Mouse (Mus musculus) brain, embryonic 14.5 days (tissue): ENCODE data around the gene Ccdc28b. TPM values are rescaled to one million over a fixed set of nuclear protein-coding genes. Genes with fewer than 3 reads are reported as not detected.

Experiments
- DNase-seq: peaks from one replicate; pipeline ENCODE4 v3.0.0-alpha.2; 2011; ENCODE audit warnings: low read depth
- CTCF ChIP-seq: fragments of 200-500 bp; IDR thresholded peaks from 2 replicates; pipeline ENCODE4 v1.5.1; 2012; ENCODE audit warnings: inconsistent platforms, mild to moderate bottlenecking, moderate library complexity, borderline replicate concordance; ENCODE audit not compliant: insufficient read depth, insufficient read length; ENCODE audit errors: extremely low read depth
- POLR2A ChIP-seq: fragments of 200-500 bp; IDR thresholded peaks from 2 replicates; pipeline ENCODE4 v1.6.1; 2012; ENCODE audit warnings: mild to moderate bottlenecking, inconsistent platforms, borderline replicate concordance; ENCODE audit not compliant: poor library complexity, insufficient read depth, insufficient read length, severe bottlenecking; ENCODE audit errors: extremely low read depth
- polyA plus RNA-seq: library from polyadenylated mRNA; depleted of rRNA; stranded (reverse); fragments of >200 nt; gene quantifications from 2 replicates; pipeline ENCODE4 v1.2.3, GENCODE M21; 2012; rRNA removed

The Ccdc28b gene
- 108 and 116 TPM in 2 replicates for polyA plus RNA-seq

- no peak for TF ChIP-seq CTCF
- TF ChIP-seq POLR2A = no peak
- DNase-seq = peak; percentile 88
These were observed at the start of gene Ccdc28b for GRCm38 (mm10) chr4:129623681-129624091. TSS of gene Ccdc28b (minus strand) at chr4:129623947.

- no peak for DNase-seq
- TF ChIP-seq CTCF = no peak
- 0 out of 2 replicates have a peak, but pooled peaks have one; percentile 3 for TF ChIP-seq POLR2A
These were observed 49.2 kb upstream of the Ccdc28b start for GRCm38 (mm10) chr4:129672878-129673449.

- peak; percentile 97 for DNase-seq
- no peak for TF ChIP-seq CTCF
- 0 out of 2 replicates have a peak, but pooled peaks have one; percentile 6 for TF ChIP-seq POLR2A
These were observed 48.5 kb upstream of the Ccdc28b start, which contains the start of gene Kpna6 for GRCm38 (mm10) chr4:129672083-129672877. TSS of gene Kpna6 (minus strand) at chr4:129672767.

- peak; percentile 64 for DNase-seq
- TF ChIP-seq CTCF (peak; percentile 80; the same call in 1 of the 2 replicates), POLR2A (no peak)
These were observed 47.8 kb upstream of the Ccdc28b start for GRCm38 (mm10) chr4:129671491-129672082.

GRCm38 (mm10) chr4:129662255-129662813 is 38.6 kb upstream of the Ccdc28b start:
- no peak for DNase-seq
- no peak for TF ChIP-seq POLR2A
- no peak for TF ChIP-seq CTCF

GRCm38 (mm10) chr4:129661584-129661983 is 37.8 kb upstream of the Ccdc28b start:
- no peak for TF ChIP-seq CTCF
- no peak for TF ChIP-seq POLR2A
- no peak for DNase-seq

DNA sequence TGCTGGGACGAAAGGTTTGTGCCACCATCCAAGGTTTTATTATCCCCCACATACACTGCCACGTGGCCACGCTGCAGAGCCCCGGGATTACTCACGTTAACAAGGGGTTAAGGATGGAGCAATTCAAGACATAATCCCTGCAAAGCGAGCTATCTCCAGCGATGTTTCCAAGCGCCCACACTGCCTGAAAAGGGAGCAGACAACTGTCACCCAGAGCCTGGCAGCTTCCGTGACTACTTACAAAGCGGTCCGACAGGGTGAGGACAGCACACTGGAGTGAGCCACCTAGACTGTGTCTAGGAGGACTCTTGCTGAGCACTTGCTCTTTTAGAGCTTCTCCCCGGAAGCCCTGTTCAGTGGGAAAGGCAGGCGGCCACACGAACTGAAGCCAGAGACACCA is 31.0 kb upstream of the Ccdc28b start:
- TF ChIP-seq CTCF (no peak), POLR2A (no peak)
- DNase-seq = no peak

GRCm38 (mm10) chr4:129650359-129650758 is 26.6 kb upstream of the Ccdc28b start:
- no peak for TF ChIP-seq CTCF
- TF ChIP-seq POLR2A = no peak
- no peak for DNase-seq

DNA sequence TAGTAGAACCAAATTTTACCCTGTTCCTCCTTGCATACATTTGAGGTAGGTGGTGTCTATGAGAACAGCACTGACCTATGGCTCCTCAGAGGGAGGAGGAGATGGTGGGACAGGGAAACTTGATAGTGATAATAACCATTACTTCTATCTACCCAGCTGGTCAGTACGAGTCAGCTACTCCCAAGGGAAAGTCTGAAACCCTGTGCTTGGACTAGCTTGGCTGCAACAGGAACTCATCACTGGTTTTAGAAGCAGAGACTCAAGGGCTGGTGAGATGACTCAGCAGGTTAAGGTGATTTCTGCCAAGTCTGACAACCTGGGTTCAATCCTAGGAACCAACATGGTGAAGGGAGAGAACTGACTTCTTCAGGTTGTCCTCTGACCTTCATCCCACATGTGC is 24.9 kb upstream of the Ccdc28b start:
- TF ChIP-seq CTCF = no peak

DNA sequence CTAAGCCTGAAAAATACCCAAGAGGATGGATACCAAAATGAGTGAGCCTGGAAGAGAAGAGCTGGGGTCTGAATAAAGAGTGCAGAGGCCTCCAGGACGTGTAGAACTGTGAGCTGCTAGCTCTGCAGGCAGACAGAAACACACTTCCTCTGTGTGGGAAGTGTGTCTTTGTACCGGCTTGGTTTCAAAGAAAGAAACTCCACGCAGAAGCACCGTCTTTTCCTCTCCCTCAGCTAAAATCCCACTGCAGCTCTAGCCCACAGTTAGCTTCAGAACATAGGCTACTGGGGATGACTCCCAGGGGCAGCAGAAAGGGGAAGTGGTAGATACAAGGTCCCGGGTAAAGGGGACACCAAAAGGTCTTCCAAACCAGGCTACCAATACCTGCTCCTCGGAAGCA is 21.5 kb upstream of the Ccdc28b start:
- no peak for DNase-seq
- TF ChIP-seq POLR2A (no peak), CTCF (no peak)

More for the DNA sequence above, 24.9 kb upstream of the Ccdc28b start:
- no peak for DNase-seq

DNA sequence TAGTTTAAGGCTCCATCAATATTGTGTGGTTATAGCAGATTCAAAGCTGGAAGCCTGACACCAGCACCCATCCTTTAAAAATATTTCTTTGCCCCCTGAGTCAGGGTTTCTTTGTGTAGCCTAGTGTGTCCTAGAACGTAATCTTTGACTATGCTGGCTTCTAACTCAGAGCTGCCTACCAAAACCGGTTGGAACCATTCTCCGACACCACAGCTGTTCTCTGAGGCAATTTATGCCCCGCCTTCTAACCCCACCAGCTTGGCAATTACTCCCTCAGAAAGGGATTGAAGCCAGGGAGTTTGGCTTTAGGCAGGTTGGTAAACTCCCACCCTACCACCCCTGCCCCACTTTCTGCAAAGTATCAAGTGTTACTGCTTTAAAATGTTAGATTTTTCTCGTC is 18.0 kb upstream of the Ccdc28b start:
- TF ChIP-seq POLR2A = no peak
- DNase-seq = peak; percentile 58

DNA sequence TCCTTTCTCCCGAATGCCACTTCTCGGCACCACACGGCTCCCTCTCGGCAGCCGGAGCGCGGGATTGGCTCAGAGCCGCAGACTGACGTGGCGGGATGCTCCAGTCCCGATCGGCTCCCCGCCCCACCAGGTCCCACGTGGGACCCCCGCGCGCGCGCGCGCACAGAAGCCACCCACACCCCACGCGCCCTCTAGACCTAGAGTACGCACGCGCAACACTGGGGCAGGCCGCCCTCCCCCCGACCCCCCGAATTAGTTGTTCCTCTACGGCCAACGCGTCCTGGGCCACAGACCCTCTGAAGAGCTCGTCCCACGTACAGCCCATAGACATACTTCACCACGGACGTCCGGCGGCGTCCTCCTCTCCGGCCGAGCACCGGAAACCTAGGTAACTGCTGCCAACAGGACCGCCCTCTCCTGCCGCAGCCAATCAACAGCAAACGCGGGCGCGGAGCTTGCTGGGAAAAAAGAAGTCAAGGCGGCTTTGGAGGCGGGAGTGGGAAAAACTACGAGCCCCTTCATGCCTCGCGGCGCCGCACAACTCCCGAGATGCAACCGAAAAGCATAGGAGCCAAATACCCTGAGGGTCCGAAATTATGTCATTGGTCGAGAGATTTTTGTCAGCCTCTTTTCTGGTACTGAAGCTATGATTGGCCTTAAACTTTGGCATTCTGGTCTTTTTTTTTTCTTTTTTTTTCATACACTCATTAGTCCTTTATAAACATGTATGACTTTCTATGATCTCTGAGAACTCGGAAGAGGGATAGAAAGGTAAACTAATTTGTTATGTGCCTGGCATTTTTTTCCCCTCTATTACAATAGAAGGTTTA is 17.1 kb upstream of the Ccdc28b start, which contains the start of gene Txlna:
Gene Txlna (minus strand): TSS at position 428 of the 830 bp plus-strand sequence.
- DNase-seq = peak; percentile 100
- TF ChIP-seq POLR2A (no peak; the same call in 1 of the 2 replicates), CTCF (no peak)
